Mouse (Mus musculus) lung, postnatal 0 days (tissue): ENCODE results near the gene Negr1. TPM values are rescaled to one million over a fixed set of nuclear protein-coding genes. Genes with fewer than 3 reads are reported as not detected.

Experiments
- ATAC-seq: fragments of 200-750 bp; cut with Nextera tagmentation; 2 replicates; pipeline ENCODE4 v1.8.0; 2017; ENCODE audit warnings: moderate library complexity
- DNase-seq: peaks from one replicate; pipeline ENCODE4 v3.0.0-alpha.2; 2016; ENCODE audit warnings: low spot score
- H3K27ac ChIP-seq: fragments of 300-500 bp; sonication (generic); 2 replicates; pipeline ENCODE4 v1.5.1; 2014; ENCODE audit warnings: antibody characterized with exemption, mild to moderate bottlenecking, low read length, mixed read lengths
- H3K27me3 ChIP-seq: fragments of 300-500 bp; sonication (generic); replicated peaks from 2 replicates; pipeline ENCODE4 v1.6.1; 2014; ENCODE audit warnings: low read length, mixed read lengths; ENCODE audit not compliant: insufficient read depth
- H3K36me3 ChIP-seq: fragments of 300-500 bp; sonication (generic); 2 replicates; pipeline ENCODE4 v1.6.1; 2014; ENCODE audit warnings: low read length, mixed read lengths; ENCODE audit not compliant: insufficient read depth
- H3K4me1 ChIP-seq: fragments of 300-500 bp; sonication (generic); 2 replicates; pipeline ENCODE4 v1.6.1; 2014; ENCODE audit warnings: antibody characterized with exemption, low read depth, low read length, mixed read lengths; ENCODE audit not compliant: insufficient read depth
- H3K4me2 ChIP-seq: fragments of 300-500 bp; sonication (generic); replicated peaks from 2 replicates; pipeline ENCODE4 v1.6.1; 2014; ENCODE audit warnings: low read depth, mild to moderate bottlenecking, low read length, moderate library complexity, mixed read lengths
- H3K4me3 ChIP-seq: fragments of 300-500 bp; sonication (generic); 2 replicates; pipeline ENCODE4 v1.5.1; 2014; ENCODE audit warnings: low read depth, low read length
- H3K9ac ChIP-seq: fragments of 300-500 bp; sonication (generic); replicated peaks from 2 replicates; pipeline ENCODE4 v1.6.1; 2014; ENCODE audit warnings: low read depth, mild to moderate bottlenecking
- H3K9me3 ChIP-seq: fragments of 300-500 bp; sonication (generic); 2 replicates; pipeline ENCODE4 v1.6.1; 2016; ENCODE audit warnings: low read length, mixed read lengths
- CTCF ChIP-seq: IDR thresholded peaks from 2 replicates; pipeline ENCODE4 v1.5.1; 2016; ENCODE audit warnings: antibody characterized with exemption, mild to moderate bottlenecking
- EP300 ChIP-seq: IDR thresholded peaks from 2 replicates; pipeline ENCODE4 v1.6.1; 2016; ENCODE audit warnings: antibody characterized with exemption, mild to moderate bottlenecking, control low read depth
- WGBS: fragments of 180-500 bp; shearing (Covaris S2); extraction: QIAGEN DNeasy Blood & Tissue Kit; methylation state at CpG from one replicate; pipeline ENCODE4 v1.1.7; 2014; 5-methylcytosine and 5-hydroxymethylcytosine counted together
- polyA plus RNA-seq: library from polyadenylated mRNA; unstranded; fragments of >200 nt; fragmentation: Nextera tagmentation; extraction: Ambion mirVana; gene quantifications from 2 replicates; pipeline ENCODE4 v1.2.1, GENCODE M21; 2015

Gene Negr1
- polyA plus RNA-seq, 1 experiment from 2014 or later: 1.3 TPM

DNA sequence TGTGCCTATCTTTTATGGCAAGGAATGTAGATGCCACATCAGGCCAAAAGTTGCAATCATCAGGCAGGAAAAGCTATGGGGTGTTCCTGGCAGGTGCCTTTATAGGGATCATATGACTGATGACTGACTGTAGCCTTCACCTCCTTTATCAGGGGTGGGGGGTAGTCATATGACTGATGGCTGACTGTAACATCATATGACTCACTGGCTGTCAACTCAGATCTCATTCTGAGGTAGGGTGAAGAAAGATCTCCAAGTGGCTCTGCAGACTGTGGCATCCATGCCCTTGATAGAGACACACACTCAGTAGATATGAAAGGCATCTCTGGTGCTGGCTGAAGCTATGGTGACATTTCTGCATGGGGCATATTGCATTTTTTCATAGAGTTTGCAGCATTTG lies 504.7 kb downstream of the Negr1 start:
- TF ChIP-seq CTCF (no peak), EP300 (no peak)
- H3K4me3 ChIP-seq: no peak overlapping the region
- no peak for DNase-seq
- H3K4me2 ChIP-seq: no peak overlapping the region
- ATAC-seq: no peak
- no peaks in the 10 kb centered on the region for H3K36me3 ChIP-seq
- no peaks in the 10 kb centered on the region for H3K27me3 ChIP-seq
- no peak overlapping the region for H3K9ac ChIP-seq
- H3K9me3 ChIP-seq: no peaks in the 10 kb centered on the region
- H3K27ac ChIP-seq: no peak overlapping the region
- H3K4me1 ChIP-seq: no peaks in the 10 kb centered on the region

DNA sequence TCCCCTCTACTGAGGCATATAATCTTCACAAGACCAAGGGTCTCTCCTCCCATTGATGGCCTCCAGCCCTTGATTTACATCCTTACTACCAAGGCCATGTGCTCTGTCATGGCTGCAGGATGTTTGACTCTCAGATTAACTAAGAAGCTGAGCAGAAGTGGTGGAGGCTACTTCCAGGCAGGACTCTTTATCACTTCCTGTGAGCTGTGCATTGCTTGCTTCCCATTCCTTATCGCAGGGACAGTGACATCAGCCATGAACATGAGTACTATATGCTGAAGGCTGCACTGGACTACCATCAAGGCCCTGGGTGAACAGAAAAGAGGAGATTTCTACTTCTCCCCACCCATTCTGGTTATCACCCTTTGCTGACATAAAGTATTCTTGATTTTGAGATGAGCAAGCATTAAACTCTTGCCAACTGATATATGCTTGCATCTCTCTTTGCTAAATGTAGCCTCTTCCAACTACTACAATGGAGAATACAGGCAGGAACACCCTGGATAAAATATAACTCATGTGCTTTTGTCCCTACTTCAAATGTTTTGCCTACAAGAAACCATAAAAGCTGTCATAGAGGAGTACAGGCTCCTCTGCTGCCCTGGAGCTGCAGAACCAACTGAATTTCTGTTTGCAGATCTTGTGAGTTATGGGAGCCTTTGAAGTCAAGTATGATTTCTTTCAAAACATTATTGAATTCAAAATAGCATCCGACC lies 517.8 kb downstream of the Negr1 start:
- DNase-seq (no peak), ATAC-seq (no peak)
- TF ChIP-seq CTCF (no peak), EP300 (no peak)
- no peak overlapping the region for H3K4me2 ChIP-seq
- WGBS: 36% methylated on average over 2 of the region's 2 CpGs
- no peaks in the 10 kb centered on the region for H3K4me1 ChIP-seq
- no peak overlapping the region for H3K4me3 ChIP-seq
- no peaks in the 10 kb centered on the region for H3K27me3 ChIP-seq
- H3K9ac ChIP-seq: no peak overlapping the region
- H3K27ac ChIP-seq: no peak overlapping the region
- no peaks in the 10 kb centered on the region for H3K36me3 ChIP-seq
- no peaks in the 10 kb centered on the region for H3K9me3 ChIP-seq

DNA sequence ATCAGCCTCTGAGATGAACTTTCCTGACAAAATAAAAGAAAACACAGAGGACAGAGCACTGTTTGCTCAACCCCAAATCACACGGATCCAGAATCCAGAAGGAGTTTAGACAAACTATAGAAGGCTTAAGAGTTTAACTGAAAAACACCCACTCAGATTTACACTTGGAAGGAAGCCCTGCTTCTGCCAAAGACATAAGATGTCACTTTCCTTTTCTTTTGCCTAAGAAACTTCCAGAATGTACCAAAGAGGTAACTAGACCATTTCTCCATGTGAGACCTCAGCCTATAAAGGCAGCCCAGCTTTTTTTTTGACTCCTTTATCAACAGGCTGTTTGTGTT lies 518.3 kb downstream of the Negr1 start:
- H3K4me2 ChIP-seq: no peak overlapping the region
- H3K27me3 ChIP-seq: no peaks in the 10 kb centered on the region
- H3K9me3 ChIP-seq: no peaks in the 10 kb centered on the region
- H3K4me1 ChIP-seq: no peaks in the 10 kb centered on the region
- no peak overlapping the region for H3K9ac ChIP-seq
- TF ChIP-seq EP300: no peak
- TF ChIP-seq CTCF: no peak
- ATAC-seq (no peak), DNase-seq (no peak)
- H3K27ac ChIP-seq: no peak overlapping the region
- H3K36me3 ChIP-seq: no peaks in the 10 kb centered on the region
- WGBS: 18% methylated on average over 1 of the region's 1 CpGs
- no peak overlapping the region for H3K4me3 ChIP-seq

DNA sequence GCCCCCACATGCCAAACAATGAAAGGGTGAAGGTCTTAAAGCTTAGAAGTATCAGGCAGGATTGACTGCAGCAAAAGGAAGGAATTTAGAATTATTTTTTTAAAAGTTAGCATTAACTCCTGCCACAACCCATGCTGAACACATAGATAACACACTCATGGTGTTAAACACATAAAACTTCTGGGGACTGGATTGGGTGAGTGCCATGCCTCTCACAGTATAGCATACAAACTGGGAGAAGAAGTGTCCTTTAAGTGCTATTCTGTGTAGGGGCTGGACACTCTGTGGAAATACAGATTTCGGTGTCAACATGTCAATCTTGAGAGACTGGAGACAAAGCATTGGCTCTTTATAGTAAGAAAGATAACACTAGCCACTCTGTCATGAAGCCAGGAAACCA lies 519.0 kb downstream of the Negr1 start:
- H3K4me1 ChIP-seq: no peaks in the 10 kb centered on the region
- ATAC-seq (no peak), DNase-seq (no peak)
- no peak overlapping the region for H3K4me2 ChIP-seq
- H3K27ac ChIP-seq: no peak overlapping the region
- H3K9me3 ChIP-seq: no peaks in the 10 kb centered on the region
- no peaks in the 10 kb centered on the region for H3K36me3 ChIP-seq
- H3K4me3 ChIP-seq: no peak overlapping the region
- TF ChIP-seq CTCF (no peak), EP300 (no peak)
- WGBS: 48% methylated on average over 1 of the region's 1 CpGs
- H3K9ac ChIP-seq: no peak overlapping the region
- H3K27me3 ChIP-seq: no peaks in the 10 kb centered on the region

GRCm38 (mm10) chr3:157082808-157083784 lies 521.5 kb downstream of the Negr1 start:
- ATAC-seq (0 out of 2 replicates have a peak, but pooled peaks have one; percentile 17), DNase-seq (no peak)
- TF ChIP-seq EP300: no peak
- no peak for TF ChIP-seq CTCF
- Histone ChIP-seq H3K9ac (no peak overlapping the region), H3K9me3 (no peaks in the 10 kb centered on the region), H3K4me2 (no peak overlapping the region), H3K27ac (no peak overlapping the region), H3K4me3 (no peak overlapping the region), H3K4me1 (no peaks in the 10 kb centered on the region), H3K27me3 (no peaks in the 10 kb centered on the region), H3K36me3 (no peaks in the 10 kb centered on the region)
- 82% methylated on average over 8 of the region's 8 CpGs for WGBS

DNA sequence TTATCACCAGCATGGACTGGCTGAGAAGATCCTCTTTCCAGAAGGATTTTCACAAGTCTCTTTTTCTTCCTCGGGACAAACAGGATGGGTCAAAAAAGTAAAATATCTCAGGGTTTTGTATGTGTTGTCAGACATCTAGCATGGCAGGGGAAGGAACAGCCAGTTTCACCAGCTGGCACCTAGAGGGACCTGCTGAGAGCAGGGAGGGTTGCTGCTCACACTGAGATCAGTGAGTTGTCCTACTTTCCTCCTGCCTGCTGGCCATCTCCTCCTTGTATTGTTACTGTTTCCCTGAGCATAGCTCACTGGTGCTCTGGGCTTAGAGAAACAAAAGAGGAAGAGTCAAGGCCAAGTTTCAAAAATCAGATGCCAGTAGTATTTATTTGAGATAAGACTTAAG lies 523.6 kb downstream of the Negr1 start:
- Histone ChIP-seq H3K27ac (no peak overlapping the region), H3K9ac (no peak overlapping the region)

More for the DNA sequence above, 523.6 kb downstream of the Negr1 start:
- ATAC-seq: no peak
- H3K4me2 ChIP-seq: no peak overlapping the region
- peaks cover 3% of the 10 kb centered on the region; the same call in 1 of the 2 replicates for H3K4me1 ChIP-seq
- 53% methylated on average over 1 of the region's 1 CpGs for WGBS
- DNase-seq: no peak
- no peaks in the 10 kb centered on the region for H3K9me3 ChIP-seq
- TF ChIP-seq EP300: no peak
- TF ChIP-seq CTCF: no peak
- no peaks in the 10 kb centered on the region for H3K36me3 ChIP-seq
- no peak overlapping the region for H3K4me3 ChIP-seq
- no peaks in the 10 kb centered on the region for H3K27me3 ChIP-seq
